16 mouse cellular contexts compared by ENCODE assay signal in the genomic region with DNA sequence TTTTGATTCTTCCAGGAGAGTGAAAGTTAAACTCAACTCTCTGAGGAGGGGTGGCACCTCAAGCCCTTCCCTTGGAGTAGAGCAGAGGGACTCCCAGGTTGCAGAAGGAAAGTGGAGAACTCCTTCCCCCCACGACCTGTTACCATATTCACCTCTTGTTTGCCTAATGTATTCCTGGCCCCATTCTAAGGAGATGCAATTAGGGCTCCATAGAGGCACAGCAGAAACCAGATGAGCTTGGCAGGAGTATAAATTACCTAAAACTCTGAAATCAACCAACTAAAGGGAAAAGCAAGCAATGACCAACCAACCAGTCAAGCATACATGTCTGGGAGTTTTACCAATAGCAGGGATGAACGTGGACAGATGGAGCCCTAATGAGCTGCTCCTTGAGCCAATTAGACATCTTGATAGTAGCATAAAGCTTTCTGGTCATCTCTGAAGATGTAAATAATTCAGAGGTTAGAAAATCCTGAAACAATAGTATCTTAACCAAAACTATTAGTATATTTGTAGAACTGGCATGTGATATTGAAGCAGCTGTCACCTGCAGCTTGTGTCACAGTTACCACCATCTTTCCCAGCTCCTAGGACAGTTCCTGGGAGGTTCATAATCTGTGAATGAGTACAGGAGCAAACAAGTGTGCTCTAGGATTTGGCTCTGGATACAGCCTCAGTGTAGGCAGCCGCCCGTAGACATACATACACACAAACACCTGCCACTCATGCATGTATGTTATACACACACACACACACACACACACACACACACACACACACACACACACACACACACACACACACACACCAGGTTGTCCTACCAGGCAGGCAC.
"Had no signal": no experiment of that assay in that cellular context is flagged by ENCODE, and none has a peak within 500 bp of the region (broad histone marks: within the 10 kb centered on the region; RNA-seq: fewer than 3 reads in every experiment).

No protein-coding gene starts in this region.

- H3K36me3 ChIP-seq: limb, embryonic 12.5 days; limb, embryonic 15.5 days; midbrain, embryonic 12.5 days; midbrain, embryonic 15.5 days had no signal

- H3K4me1 ChIP-seq: limb, embryonic 12.5 days; limb, embryonic 15.5 days; midbrain, embryonic 12.5 days; midbrain, embryonic 15.5 days had no signal

- H3K27me3 ChIP-seq: limb, embryonic 12.5 days; limb, embryonic 15.5 days; midbrain, embryonic 12.5 days; midbrain, embryonic 15.5 days had no signal

- DNase-seq: kidney, postnatal 25 days; layer of hippocampus, adult 9-11 months; liver, postnatal 0 days; lung, embryonic 14.5 days; thymus, adult 18-20 months; thymus, postnatal 36 days had no signal

- H3K9me3 ChIP-seq: limb, embryonic 12.5 days; limb, embryonic 15.5 days; midbrain, embryonic 12.5 days; midbrain, embryonic 15.5 days had no signal

- H3K27ac ChIP-seq: kidney, postnatal 0 days; layer of hippocampus, adult 2 months; limb, embryonic 12.5 days; limb, embryonic 15.5 days; liver, embryonic 14.5 days; macrophage; midbrain, embryonic 12.5 days; midbrain, embryonic 15.5 days had no signal

- H3K4me2 ChIP-seq: limb, embryonic 12.5 days; limb, embryonic 15.5 days; liver, embryonic 11.5 days; lung, embryonic 14.5 days; midbrain, embryonic 12.5 days; midbrain, embryonic 15.5 days had no signal

- H3K4me3 ChIP-seq: layer of hippocampus, adult 2 months; limb, embryonic 12.5 days; limb, embryonic 15.5 days; midbrain, embryonic 12.5 days; midbrain, embryonic 15.5 days had no signal

- ATAC-seq: liver, postnatal 0 days; lung, postnatal 0 days; midbrain, embryonic 15.5 days had no signal

- H3K9ac ChIP-seq: limb, embryonic 12.5 days; limb, embryonic 15.5 days; liver, embryonic 14.5 days; liver, postnatal 0 days; lung, embryonic 14.5 days; midbrain, embryonic 12.5 days; midbrain, embryonic 15.5 days had no signal
